ENCODE assay signal across 9 mouse cellular contexts in the genomic region with DNA sequence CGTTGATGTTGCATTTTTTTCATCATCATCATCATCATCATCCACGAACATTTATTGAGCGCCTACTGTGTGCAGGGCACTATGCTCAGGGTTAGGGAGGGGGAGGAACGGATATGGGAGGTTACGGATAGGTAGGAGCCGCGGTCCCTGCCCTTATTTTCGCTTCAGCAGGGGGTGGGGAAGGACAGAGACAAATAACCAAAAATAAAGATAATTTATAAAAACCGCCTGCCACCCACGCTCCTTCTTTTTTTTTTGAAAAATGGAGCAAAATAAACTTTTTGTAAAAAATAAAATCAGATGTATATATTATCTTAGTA.
A peak's percentile ranks its signal among the peaks of the same experiment; 100 is the strongest.
DNase-seq lines count a peak whose midpoint lies in the region; ATAC-seq and TF ChIP-seq lines count a peak whose summit lies in the region.
"Had no signal": no experiment of that assay in that cellular context is flagged by ENCODE, and none has a peak within 500 bp of the region (broad histone marks: within the 10 kb centered on the region; RNA-seq: fewer than 3 reads in every experiment).

No protein-coding gene starts in this region.

- no peak for DNase-seq in heart, embryonic 10.5 days (ENCODE audit: low spot score)
- DNase-seq in heart, postnatal 10 days = no peak
- peak; percentile 20 for DNase-seq in thymus, postnatal 4 days
- DNase-seq in thymus, adult 2 months = no peak
- DNase-seq in testis, postnatal 10 days (ENCODE audit: low spot score) = peak; percentile 40
- DNase-seq in layer of hippocampus, postnatal 14 days (ENCODE audit: low spot score in 2 of 2) = no peak
- no peak for DNase-seq in adrenal gland, adult 8-10 months

- H3K4me1 ChIP-seq in heart, embryonic 10.5 days = peaks cover 26% of the 10 kb centered on the region
- H3K4me1 ChIP-seq in thymus, adult 2 months (replicated peaks; ENCODE audit: control insufficient read depth, insufficient read depth, low read length) = peaks cover 13% of the 10 kb centered on the region
- H3K4me1 ChIP-seq in limb, embryonic 15.5 days = peaks cover 19% of the 10 kb centered on the region

- no peak overlapping the region; the same call in 1 of the 2 replicates for H3K27ac ChIP-seq in heart, embryonic 10.5 days
- no peak overlapping the region for H3K27ac ChIP-seq in thymus, adult 2 months (ENCODE audit: control insufficient read depth, insufficient read depth, low read length)
- H3K27ac ChIP-seq in limb, embryonic 15.5 days = no peak overlapping the region

- ATAC-seq in limb, embryonic 15.5 days (ENCODE audit: insufficient number of reproducible peaks, low FRiP score, low TSS enrichment, low read depth) = no peak

- H3K27me3 ChIP-seq in heart, embryonic 10.5 days (ENCODE audit: insufficient read depth, poor library complexity, severe bottlenecking) = peaks cover 41% of the 10 kb centered on the region
- peaks cover 14% of the 10 kb centered on the region for H3K27me3 ChIP-seq in thymus, adult 2 months (ENCODE audit: control insufficient read depth, insufficient read depth, low read length)
- H3K27me3 ChIP-seq in limb, embryonic 15.5 days = peaks cover 41% of the 10 kb centered on the region

- no peak overlapping the region for H3K9ac ChIP-seq in limb, embryonic 15.5 days

- H3K4me3 ChIP-seq in heart, embryonic 10.5 days = peak overlapping the region; percentile 72
- no peak overlapping the region for H3K4me3 ChIP-seq in thymus, adult 2 months (ENCODE audit: control insufficient read depth, insufficient read depth, low read length)
- H3K4me3 ChIP-seq in limb, embryonic 15.5 days = peak overlapping the region; percentile 65

- peak overlapping the region; percentile 93 for H3K4me2 ChIP-seq in limb, embryonic 15.5 days

- intact Hi-C loops in heart, postnatal 10 days (cut with DNase I) = loop anchor here (5.0 kb wide), 3 partner anchors 54 to 221 kb away; no protein-coding TSS in a partner anchor

- TF ChIP-seq POLR2A in thymus, adult 2 months (IDR thresholded peaks at IDR 0.05; ENCODE audit: control insufficient read depth, extremely low read depth, insufficient read depth, low read length, poor library complexity) = no peak

- H3K36me3 ChIP-seq in heart, embryonic 10.5 days = no peaks in the 10 kb centered on the region
- no peaks in the 10 kb centered on the region for H3K36me3 ChIP-seq in thymus, adult 2 months (ENCODE audit: control insufficient read depth, insufficient read depth, low read length)
- no peaks in the 10 kb centered on the region for H3K36me3 ChIP-seq in limb, embryonic 15.5 days
- H3K36me3 ChIP-seq: G1E had no signal

- H3K9me3 ChIP-seq in heart, embryonic 10.5 days = no peaks in the 10 kb centered on the region
- no peaks in the 10 kb centered on the region for H3K9me3 ChIP-seq in limb, embryonic 15.5 days
- H3K9me3 ChIP-seq: G1E had no signal

- WGBS in heart, embryonic 10.5 days = 3% methylated on average over 10 of the region's 10 CpGs
- 5% methylated on average over 10 of the region's 10 CpGs for WGBS in thymus, adult 2 months
- under 1% methylated on average over 10 of the region's 10 CpGs for WGBS in limb, embryonic 15.5 days

- TF ChIP-seq CTCF in thymus, adult 2 months (IDR thresholded peaks at IDR 0.05; ENCODE audit: borderline replicate concordance, control insufficient read depth, extremely low read depth, insufficient read depth, low read length, poor library complexity) = no peak

Comparison
In these comparisons a context has a peak if more than half of its experiments do, and no peak if none do; other contexts are left out.
1. DNase-seq: peak in thymus, postnatal 4 days (single experiment) and testis, postnatal 10 days (single experiment); none in heart, embryonic 10.5 days (single experiment), heart, postnatal 10 days (0 of 2), thymus, adult 2 months (single experiment), layer of hippocampus, postnatal 14 days (0 of 2) and adrenal gland, adult 8-10 months (single experiment).